Mouse (Mus musculus): ENCODE measurements around the gene Coro2a. TPM values are rescaled to one million over a fixed set of nuclear protein-coding genes. Genes with fewer than 3 reads are reported as not detected.
"Not testable (repeated sequence)": the region's sequence is repeated elsewhere in the genome, so short reads cannot be mapped to it uniquely, and the experiment has no call there.

Gene Coro2a
- total RNA-seq, 1 experiment = 2.5 TPM

GRCm38 (mm10) chr4:46586473-46586872, 15.5 kb downstream of the Coro2a start:
- Histone ChIP-seq H3K27ac (ENCODE audit: insufficient read depth, low read depth, low read length, poor library complexity, severe bottlenecking) (no peak overlapping the region), H3K9ac (ENCODE audit: insufficient read depth, low read depth, low read length, poor library complexity, severe bottlenecking) (no peak overlapping the region), H3K4me3 (ENCODE audit: insufficient read depth in 1 of 2, low read depth in 1 of 2, low read length in 2 of 2, poor library complexity in 1 of 2, severe bottlenecking in 1 of 2) (no peak overlapping the region), H3K36me3 (ENCODE audit: control insufficient read depth, insufficient read depth, low read length, poor library complexity, severe bottlenecking) (no peaks in the 10 kb centered on the region), H3K4me1 (ENCODE audit: control insufficient read depth in 2 of 2, insufficient read depth in 2 of 2, low read length in 2 of 2, poor library complexity in 1 of 2) (no peaks in the 10 kb centered on the region), H3K9me3 (ENCODE audit: control insufficient read depth, insufficient read depth, low read depth, low read length) (no peaks in the 10 kb centered on the region)
- TF ChIP-seq MAFK (IDR thresholded peaks at IDR 0.05; ENCODE audit: insufficient read depth, low read depth, low read length) (no peak), ZC3H11A (IDR thresholded peaks at IDR 0.05; ENCODE audit: borderline replicate concordance, low read depth, low read length) (no peak), ZNF384 (IDR thresholded peaks at IDR 0.05; ENCODE audit: low read depth, low read length) (no peak), CHD2 (IDR thresholded peaks at IDR 0.05; ENCODE audit: low read depth, low read length) (no peak), HCFC1 (IDR thresholded peaks at IDR 0.05; ENCODE audit: borderline replicate concordance, insufficient read depth, low read length) (no peak)
- in situ Hi-C loops (cut with MboI; ENCODE audit: low sequenced_read_pairs in 2 of 2, unreplicated experiment in 2 of 2) = no loop called here
- no peak for DNase-seq (ENCODE audit: low read depth, low spot score)

- H3K9me3 ChIP-seq (ENCODE audit: control insufficient read depth, insufficient read depth, low read depth, low read length) = no peaks in the 10 kb centered on the region
- no peak overlapping the region for H3K4me3 ChIP-seq (ENCODE audit: insufficient read depth in 1 of 2, low read depth in 1 of 2, low read length in 2 of 2, poor library complexity in 1 of 2, severe bottlenecking in 1 of 2)
- H3K4me1 ChIP-seq (ENCODE audit: control insufficient read depth in 2 of 2, insufficient read depth in 2 of 2, low read length in 2 of 2, poor library complexity in 1 of 2) = no peaks in the 10 kb centered on the region
- in situ Hi-C loops (cut with MboI; ENCODE audit: low sequenced_read_pairs in 2 of 2, unreplicated experiment in 2 of 2) = no loop called here
- no peak overlapping the region for H3K27ac ChIP-seq (ENCODE audit: insufficient read depth, low read depth, low read length, poor library complexity, severe bottlenecking)
- no peak for TF ChIP-seq MAFK (IDR thresholded peaks at IDR 0.05; ENCODE audit: insufficient read depth, low read depth, low read length)
- no peak for TF ChIP-seq ZC3H11A (IDR thresholded peaks at IDR 0.05; ENCODE audit: borderline replicate concordance, low read depth, low read length)
- no peak for TF ChIP-seq HCFC1 (IDR thresholded peaks at IDR 0.05; ENCODE audit: borderline replicate concordance, insufficient read depth, low read length)
- TF ChIP-seq CHD2 (IDR thresholded peaks at IDR 0.05; ENCODE audit: low read depth, low read length) = no peak
- no peak for TF ChIP-seq ZNF384 (IDR thresholded peaks at IDR 0.05; ENCODE audit: low read depth, low read length)
- no peaks in the 10 kb centered on the region for H3K36me3 ChIP-seq (ENCODE audit: control insufficient read depth, insufficient read depth, low read length, poor library complexity, severe bottlenecking)
- no peak for DNase-seq (ENCODE audit: low read depth, low spot score)
- H3K9ac ChIP-seq (ENCODE audit: insufficient read depth, low read depth, low read length, poor library complexity, severe bottlenecking) = no peak overlapping the region
These were observed 16.2 kb downstream of the Coro2a start for GRCm38 (mm10) chr4:46585811-46586190.

- no peak overlapping the region for H3K9ac ChIP-seq (ENCODE audit: insufficient read depth, low read depth, low read length, poor library complexity, severe bottlenecking)
- H3K36me3 ChIP-seq (ENCODE audit: control insufficient read depth, insufficient read depth, low read length, poor library complexity, severe bottlenecking) = no peaks in the 10 kb centered on the region
- in situ Hi-C loops (cut with MboI; ENCODE audit: low sequenced_read_pairs in 2 of 2, unreplicated experiment in 2 of 2) = no loop called here
These were observed 16.8 kb downstream of the Coro2a start for GRCm38 (mm10) chr4:46585041-46585810.

GRCm38 (mm10) chr4:46584536-46584935, 17.5 kb downstream of the Coro2a start:
- H3K27ac ChIP-seq (ENCODE audit: insufficient read depth, low read depth, low read length, poor library complexity, severe bottlenecking); H3K9me3 ChIP-seq (ENCODE audit: control insufficient read depth, insufficient read depth, low read depth, low read length); H3K4me3 ChIP-seq (ENCODE audit: insufficient read depth in 1 of 2, low read depth in 1 of 2, low read length in 2 of 2, poor library complexity in 1 of 2, severe bottlenecking in 1 of 2); DNase-seq (ENCODE audit: low read depth, low spot score); in situ Hi-C loops (cut with MboI; ENCODE audit: low sequenced_read_pairs in 2 of 2, unreplicated experiment in 2 of 2); H3K36me3 ChIP-seq (ENCODE audit: control insufficient read depth, insufficient read depth, low read length, poor library complexity, severe bottlenecking); H3K4me1 ChIP-seq (ENCODE audit: control insufficient read depth in 2 of 2, insufficient read depth in 2 of 2, low read length in 2 of 2, poor library complexity in 1 of 2); H3K9ac ChIP-seq (ENCODE audit: insufficient read depth, low read depth, low read length, poor library complexity, severe bottlenecking): not testable (repeated sequence)

More at GRCm38 (mm10) chr4:46585041-46585810, 16.8 kb downstream of the Coro2a start:
- Histone ChIP-seq H3K4me3 (ENCODE audit: insufficient read depth in 1 of 2, low read depth in 1 of 2, low read length in 2 of 2, poor library complexity in 1 of 2, severe bottlenecking in 1 of 2) (no peak overlapping the region), H3K9me3 (ENCODE audit: control insufficient read depth, insufficient read depth, low read depth, low read length) (no peaks in the 10 kb centered on the region), H3K4me1 (ENCODE audit: control insufficient read depth in 2 of 2, insufficient read depth in 2 of 2, low read length in 2 of 2, poor library complexity in 1 of 2) (no peaks in the 10 kb centered on the region), H3K27ac (ENCODE audit: insufficient read depth, low read depth, low read length, poor library complexity, severe bottlenecking) (no peak overlapping the region)
- DNase-seq (ENCODE audit: low read depth, low spot score) = no peak
- TF ChIP-seq MAFK (IDR thresholded peaks at IDR 0.05; ENCODE audit: insufficient read depth, low read depth, low read length) (no peak), HCFC1 (IDR thresholded peaks at IDR 0.05; ENCODE audit: borderline replicate concordance, insufficient read depth, low read length) (no peak), CHD2 (IDR thresholded peaks at IDR 0.05; ENCODE audit: low read depth, low read length) (no peak), ZNF384 (IDR thresholded peaks at IDR 0.05; ENCODE audit: low read depth, low read length) (no peak), ZC3H11A (IDR thresholded peaks at IDR 0.05; ENCODE audit: borderline replicate concordance, low read depth, low read length) (no peak)

GRCm38 (mm10) chr4:46584084-46584483, 17.9 kb downstream of the Coro2a start:
- H3K27ac ChIP-seq (ENCODE audit: insufficient read depth, low read depth, low read length, poor library complexity, severe bottlenecking); H3K36me3 ChIP-seq (ENCODE audit: control insufficient read depth, insufficient read depth, low read length, poor library complexity, severe bottlenecking); DNase-seq (ENCODE audit: low read depth, low spot score); H3K4me1 ChIP-seq (ENCODE audit: control insufficient read depth in 2 of 2, insufficient read depth in 2 of 2, low read length in 2 of 2, poor library complexity in 1 of 2); H3K4me3 ChIP-seq (ENCODE audit: insufficient read depth in 1 of 2, low read depth in 1 of 2, low read length in 2 of 2, poor library complexity in 1 of 2, severe bottlenecking in 1 of 2); in situ Hi-C loops (cut with MboI; ENCODE audit: low sequenced_read_pairs in 2 of 2, unreplicated experiment in 2 of 2); H3K9ac ChIP-seq (ENCODE audit: insufficient read depth, low read depth, low read length, poor library complexity, severe bottlenecking); H3K9me3 ChIP-seq (ENCODE audit: control insufficient read depth, insufficient read depth, low read depth, low read length): not testable (repeated sequence)

GRCm38 (mm10) chr4:46582024-46582423, 20.0 kb downstream of the Coro2a start:
- H3K4me3 ChIP-seq (ENCODE audit: insufficient read depth in 1 of 2, low read depth in 1 of 2, low read length in 2 of 2, poor library complexity in 1 of 2, severe bottlenecking in 1 of 2); H3K9ac ChIP-seq (ENCODE audit: insufficient read depth, low read depth, low read length, poor library complexity, severe bottlenecking); DNase-seq (ENCODE audit: low read depth, low spot score); H3K9me3 ChIP-seq (ENCODE audit: control insufficient read depth, insufficient read depth, low read depth, low read length); H3K27ac ChIP-seq (ENCODE audit: insufficient read depth, low read depth, low read length, poor library complexity, severe bottlenecking); H3K36me3 ChIP-seq (ENCODE audit: control insufficient read depth, insufficient read depth, low read length, poor library complexity, severe bottlenecking); in situ Hi-C loops (cut with MboI; ENCODE audit: low sequenced_read_pairs in 2 of 2, unreplicated experiment in 2 of 2); H3K4me1 ChIP-seq (ENCODE audit: control insufficient read depth in 2 of 2, insufficient read depth in 2 of 2, low read length in 2 of 2, poor library complexity in 1 of 2): not testable (repeated sequence)

GRCm38 (mm10) chr4:46581577-46581976, 20.4 kb downstream of the Coro2a start:
- H3K27ac ChIP-seq (ENCODE audit: insufficient read depth, low read depth, low read length, poor library complexity, severe bottlenecking); H3K36me3 ChIP-seq (ENCODE audit: control insufficient read depth, insufficient read depth, low read length, poor library complexity, severe bottlenecking); H3K4me1 ChIP-seq (ENCODE audit: control insufficient read depth in 2 of 2, insufficient read depth in 2 of 2, low read length in 2 of 2, poor library complexity in 1 of 2); H3K9ac ChIP-seq (ENCODE audit: insufficient read depth, low read depth, low read length, poor library complexity, severe bottlenecking); DNase-seq (ENCODE audit: low read depth, low spot score); H3K9me3 ChIP-seq (ENCODE audit: control insufficient read depth, insufficient read depth, low read depth, low read length); H3K4me3 ChIP-seq (ENCODE audit: insufficient read depth in 1 of 2, low read depth in 1 of 2, low read length in 2 of 2, poor library complexity in 1 of 2, severe bottlenecking in 1 of 2); in situ Hi-C loops (cut with MboI; ENCODE audit: low sequenced_read_pairs in 2 of 2, unreplicated experiment in 2 of 2): not testable (repeated sequence)

Measured in ES-E14 (cell line).